10 mouse cellular contexts compared by ENCODE assay signal in genomic region chr3:147181501-147182365, GRCm38 (mm10).
DNase-seq lines count a peak whose midpoint lies in the region; ATAC-seq and TF ChIP-seq lines count a peak whose summit lies in the region.
"Had no signal": no experiment of that assay in that cellular context is flagged by ENCODE, and none has a peak within 500 bp of the region (broad histone marks: within the 10 kb centered on the region; RNA-seq: fewer than 3 reads in every experiment).

No protein-coding gene starts in this region.

- no peak for TF ChIP-seq POLR2A in kidney, adult 2 months (IDR thresholded peaks at IDR 0.05; ENCODE audit: low read depth, low read length)

- no peak for DNase-seq in kidney, adult 2 months
- DNase-seq in embryo, embryonic 10 days (ENCODE audit: low spot score), result peak; percentile 76
- DNase-seq in heart, postnatal 4 days, result peak; percentile 47
- no peak for DNase-seq in gastrocnemius, adult 18-20 months (ENCODE audit: low spot score)
- no peak for DNase-seq in testis, postnatal 14 days (ENCODE audit: low spot score)
- no peak for DNase-seq in urinary bladder, postnatal 25 days (ENCODE audit: low spot score)

- no peak overlapping the region; the same call in 1 of the 2 replicates for H3K4me3 ChIP-seq in kidney, embryonic 16.5 days (ENCODE audit: low read length)
- no peak overlapping the region for H3K4me3 ChIP-seq in kidney, adult 2 months (ENCODE audit: insufficient read depth, low read depth, low read length)
- H3K4me3 ChIP-seq in midbrain, embryonic 15.5 days, result no peak overlapping the region

- H3K4me2 ChIP-seq in kidney, embryonic 16.5 days (replicated peaks; ENCODE audit: low read depth, low read length), result peak overlapping the region; percentile 35
- H3K4me2 ChIP-seq in midbrain, embryonic 15.5 days, result peak overlapping the region; percentile 30

- TF ChIP-seq CTCF in kidney, adult 2 months (conservative IDR thresholded peaks at IDR 0.05; ENCODE audit: insufficient read depth, insufficient read length, low read depth, low read length), result no peak

- no peak overlapping the region for H3K9ac ChIP-seq in kidney, embryonic 16.5 days (replicated peaks; ENCODE audit: low read length)
- H3K9ac ChIP-seq in midbrain, embryonic 15.5 days, result no peak overlapping the region

- 3% methylated on average over 20 of the region's 20 CpGs for WGBS in kidney, embryonic 16.5 days
- WGBS in kidney, adult 2 months, result 8% methylated on average over 20 of the region's 20 CpGs
- 2% methylated on average over 20 of the region's 20 CpGs for WGBS in midbrain, embryonic 15.5 days

- peak; percentile 77 for ATAC-seq in kidney, embryonic 16.5 days (ENCODE audit: low FRiP score, low TSS enrichment)
- ATAC-seq in midbrain, embryonic 15.5 days (replicated peaks), result peak; percentile 59
- ATAC-seq: Patski had no signal

- H3K27ac ChIP-seq in kidney, embryonic 16.5 days (ENCODE audit: low read length), result peak overlapping the region; percentile 39; the same call in 1 of the 2 replicates
- no peak overlapping the region for H3K27ac ChIP-seq in kidney, adult 2 months (ENCODE audit: insufficient read depth, low read depth, low read length)
- peak overlapping the region; percentile 68 for H3K27ac ChIP-seq in midbrain, embryonic 15.5 days

- H3K4me1 ChIP-seq in kidney, embryonic 16.5 days (ENCODE audit: insufficient read depth, low read length), result peaks cover 11% of the 10 kb centered on the region
- H3K4me1 ChIP-seq in kidney, adult 2 months (ENCODE audit: control insufficient read depth, insufficient read depth, low read length), result no peaks in the 10 kb centered on the region
- peaks cover 23% of the 10 kb centered on the region for H3K4me1 ChIP-seq in midbrain, embryonic 15.5 days
- H3K4me1 ChIP-seq: megakaryocyte, embryonic 14.5 days had no signal

- H3K27me3 ChIP-seq in kidney, embryonic 16.5 days (ENCODE audit: insufficient read depth, low read length), result no peaks in the 10 kb centered on the region
- H3K27me3 ChIP-seq in kidney, adult 2 months (replicated peaks; ENCODE audit: control insufficient read depth, insufficient read depth, low read length), result no peaks in the 10 kb centered on the region
- H3K27me3 ChIP-seq in midbrain, embryonic 15.5 days (replicated peaks), result no peaks in the 10 kb centered on the region
- H3K27me3 ChIP-seq: megakaryocyte, embryonic 14.5 days; Patski had no signal

- H3K9me3 ChIP-seq in kidney, embryonic 16.5 days (ENCODE audit: low read length), result no peaks in the 10 kb centered on the region
- H3K9me3 ChIP-seq in midbrain, embryonic 15.5 days, result no peaks in the 10 kb centered on the region

- no peaks in the 10 kb centered on the region for H3K36me3 ChIP-seq in kidney, embryonic 16.5 days (ENCODE audit: insufficient read depth, low read length)
- H3K36me3 ChIP-seq in kidney, adult 2 months (ENCODE audit: control insufficient read depth, insufficient read depth, low read length), result no peaks in the 10 kb centered on the region
- H3K36me3 ChIP-seq in midbrain, embryonic 15.5 days (replicated peaks), result no peaks in the 10 kb centered on the region

Comparison
In these comparisons a context has a peak if more than half of its experiments do, and no peak if none do; other contexts are left out.
1. DNase-seq: peak in embryo, embryonic 10 days (single experiment) and heart, postnatal 4 days (single experiment); none in kidney, adult 2 months (single experiment), gastrocnemius, adult 18-20 months (single experiment), testis, postnatal 14 days (single experiment) and urinary bladder, postnatal 25 days (single experiment).